Mouse (Mus musculus): ENCODE data around the gene Tmem116. TPM values are rescaled to one million over a fixed set of nuclear protein-coding genes. Genes with fewer than 3 reads are reported as not detected.

Tmem116 gene
- polyA plus RNA-seq, 1 experiment from 2014 or later = 4.5 TPM

DNA sequence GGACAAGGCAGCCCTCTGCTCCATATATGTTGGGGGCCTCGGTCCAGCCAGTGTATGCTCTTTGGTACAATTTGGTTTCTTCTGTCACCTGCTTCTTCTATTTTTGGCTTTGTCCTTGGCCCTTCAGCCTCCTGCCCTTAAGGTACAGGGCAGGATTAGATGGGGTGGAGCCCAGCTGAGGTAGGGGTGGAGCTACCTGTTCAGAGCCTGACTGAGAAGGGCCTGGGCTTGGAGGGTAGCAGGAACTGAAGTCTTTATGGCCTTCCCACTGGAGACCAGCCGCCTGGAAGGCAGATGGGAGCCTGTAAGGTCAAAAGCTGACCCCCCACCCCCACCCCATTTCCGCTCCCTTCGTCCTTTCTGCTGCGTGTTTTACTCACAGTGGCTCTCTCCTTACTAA, 11.3 kb downstream of the Tmem116 start:
- Histone ChIP-seq H3K27ac (replicated peaks) (no peak overlapping the region), H3K9ac (ENCODE audit: low read length) (no peak overlapping the region), H3K9me3 (ENCODE audit: control insufficient read depth, low read length) (no peaks in the 10 kb centered on the region), H3K4me2 (replicated peaks; ENCODE audit: low read depth) (no peak overlapping the region), H3K4me1 (replicated peaks; ENCODE audit: control insufficient read depth, insufficient read depth) (no peaks in the 10 kb centered on the region), H3K27me3 (ENCODE audit: control insufficient read depth, insufficient read depth, low read length) (no peaks in the 10 kb centered on the region), H3K4me3 (ENCODE audit: low read depth, low read length) (no peak overlapping the region), H3K36me3 (ENCODE audit: control insufficient read depth, insufficient read depth, low read length) (no peaks in the 10 kb centered on the region)
- TF ChIP-seq EP300 (optimal IDR thresholded peaks at IDR 0.05) (no peak), CTCF (IDR thresholded peaks at IDR 0.05; ENCODE audit: low read depth) (no peak)
- ATAC-seq (ENCODE audit: low FRiP score, low TSS enrichment) (peak; percentile 75), DNase-seq (ENCODE audit: low spot score) (peak; percentile 47)
- WGBS = 61% methylated on average over 5 of the region's 5 CpGs

DNA sequence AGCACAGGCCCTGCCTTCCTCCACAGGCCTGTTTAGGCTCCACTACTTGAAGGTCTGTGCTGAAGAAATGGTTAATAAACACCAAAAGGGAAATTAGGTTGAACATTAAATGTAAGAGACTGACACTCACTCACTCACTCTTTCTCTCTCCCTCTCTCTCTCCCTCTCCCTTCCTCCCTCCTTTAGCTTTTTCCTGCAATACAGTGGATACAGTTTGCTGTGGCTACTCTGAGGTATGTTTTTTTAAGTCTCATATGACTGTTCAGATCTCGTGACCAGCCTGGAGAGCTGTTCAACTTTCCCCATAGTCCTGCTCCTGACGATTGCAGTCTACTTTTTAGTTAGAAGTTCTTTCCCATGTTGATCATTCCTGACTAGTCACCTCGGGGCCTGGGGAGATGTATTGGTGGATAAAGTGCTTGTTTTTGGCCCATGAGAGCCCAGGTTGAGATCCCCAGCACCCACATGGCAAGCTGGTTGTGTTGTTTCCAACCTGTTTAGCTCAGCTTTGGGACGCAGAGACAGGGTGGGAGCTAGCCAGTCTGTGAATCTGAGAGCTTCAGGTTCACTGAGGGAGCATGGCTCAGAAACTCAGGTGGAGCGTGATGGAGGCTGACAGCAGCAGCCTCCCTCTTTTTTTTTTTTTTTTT, 12.0 kb downstream of the Tmem116 start:
- Histone ChIP-seq H3K9me3 (ENCODE audit: control insufficient read depth, low read length) (no peaks in the 10 kb centered on the region), H3K27me3 (ENCODE audit: control insufficient read depth, insufficient read depth, low read length) (no peaks in the 10 kb centered on the region), H3K4me2 (replicated peaks; ENCODE audit: low read depth) (no peak overlapping the region), H3K4me1 (replicated peaks; ENCODE audit: control insufficient read depth, insufficient read depth) (no peaks in the 10 kb centered on the region), H3K27ac (replicated peaks) (0 out of 2 replicates have a peak overlapping the region, but pooled peaks have one; percentile 6), H3K9ac (ENCODE audit: low read length) (no peak overlapping the region), H3K36me3 (ENCODE audit: control insufficient read depth, insufficient read depth, low read length) (no peaks in the 10 kb centered on the region), H3K4me3 (ENCODE audit: low read depth, low read length) (no peak overlapping the region)
- WGBS = 71% methylated on average over 5 of the region's 5 CpGs
- ATAC-seq (ENCODE audit: low FRiP score, low TSS enrichment) (no peak), DNase-seq (ENCODE audit: low spot score) (no peak)
- no peak for TF ChIP-seq CTCF (IDR thresholded peaks at IDR 0.05; ENCODE audit: low read depth)
- no peak for TF ChIP-seq EP300 (optimal IDR thresholded peaks at IDR 0.05)

DNA sequence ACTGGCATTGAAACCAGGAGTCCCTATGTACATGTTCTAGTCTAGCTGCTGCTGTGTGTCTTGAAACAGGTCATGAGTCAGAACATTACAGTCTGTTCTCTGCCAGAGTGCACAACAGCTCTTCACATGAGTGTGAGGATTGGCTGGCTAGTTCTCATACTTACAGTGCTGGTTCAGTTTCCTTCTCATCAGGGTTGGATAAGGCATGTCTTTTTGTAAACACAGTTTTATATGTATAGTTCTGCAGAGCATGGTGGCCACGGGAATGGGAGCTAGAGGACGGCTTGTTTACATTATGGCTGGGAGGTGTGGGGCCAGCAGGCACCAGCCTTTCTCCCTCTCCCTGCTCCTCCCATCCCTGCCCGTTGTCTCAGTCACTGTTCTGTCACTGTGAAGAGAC, 17.9 kb downstream of the Tmem116 start:
- no peak for TF ChIP-seq EP300 (optimal IDR thresholded peaks at IDR 0.05)
- Histone ChIP-seq H3K27ac (replicated peaks) (peak overlapping the region; percentile 46; the same call in 1 of the 2 replicates), H3K36me3 (ENCODE audit: control insufficient read depth, insufficient read depth, low read length) (no peaks in the 10 kb centered on the region), H3K4me2 (replicated peaks; ENCODE audit: low read depth) (no peak overlapping the region), H3K9ac (ENCODE audit: low read length) (no peak overlapping the region), H3K27me3 (ENCODE audit: control insufficient read depth, insufficient read depth, low read length) (no peaks in the 10 kb centered on the region), H3K4me1 (replicated peaks; ENCODE audit: control insufficient read depth, insufficient read depth) (no peaks in the 10 kb centered on the region), H3K4me3 (ENCODE audit: low read depth, low read length) (no peak overlapping the region), H3K9me3 (ENCODE audit: control insufficient read depth, low read length) (no peaks in the 10 kb centered on the region)
- ATAC-seq (ENCODE audit: low FRiP score, low TSS enrichment) (peak; percentile 74), DNase-seq (ENCODE audit: low spot score) (no peak)
- 7% methylated on average over 3 of the region's 3 CpGs for WGBS

DNA sequence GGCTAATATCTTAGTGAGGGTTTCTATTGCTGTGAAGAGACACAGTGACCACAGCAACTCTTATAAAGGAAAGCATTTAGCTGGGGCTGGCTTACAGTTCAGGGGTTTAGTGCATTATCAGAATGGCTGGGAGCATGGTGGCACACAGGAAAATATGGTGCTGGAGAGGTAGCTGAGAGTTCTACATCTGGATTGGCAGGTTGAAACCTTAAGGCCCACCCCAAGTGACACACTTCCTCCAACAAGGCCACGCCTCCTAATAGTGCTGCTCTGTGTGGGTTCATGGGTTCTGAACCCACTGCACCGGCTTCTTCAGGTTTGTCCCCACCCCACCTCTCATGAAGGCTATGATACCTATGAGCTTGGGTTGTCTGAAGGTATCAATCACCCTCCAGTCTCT, 20.7 kb downstream of the Tmem116 start:
- Histone ChIP-seq H3K9me3 (ENCODE audit: control insufficient read depth, low read length) (no peaks in the 10 kb centered on the region), H3K27me3 (ENCODE audit: control insufficient read depth, insufficient read depth, low read length) (no peaks in the 10 kb centered on the region), H3K4me3 (ENCODE audit: low read depth, low read length) (no peak overlapping the region), H3K27ac (replicated peaks) (no peak overlapping the region), H3K36me3 (ENCODE audit: control insufficient read depth, insufficient read depth, low read length) (no peaks in the 10 kb centered on the region), H3K4me2 (replicated peaks; ENCODE audit: low read depth) (no peak overlapping the region), H3K9ac (ENCODE audit: low read length) (no peak overlapping the region), H3K4me1 (replicated peaks; ENCODE audit: control insufficient read depth, insufficient read depth) (no peaks in the 10 kb centered on the region)
- WGBS = 93% methylated on average over 2 of the region's 2 CpGs
- DNase-seq (ENCODE audit: low spot score) (no peak), ATAC-seq (ENCODE audit: low FRiP score, low TSS enrichment) (no peak)
- no peak for TF ChIP-seq EP300 (optimal IDR thresholded peaks at IDR 0.05)
- TF ChIP-seq CTCF (IDR thresholded peaks at IDR 0.05; ENCODE audit: low read depth) = no peak

DNA sequence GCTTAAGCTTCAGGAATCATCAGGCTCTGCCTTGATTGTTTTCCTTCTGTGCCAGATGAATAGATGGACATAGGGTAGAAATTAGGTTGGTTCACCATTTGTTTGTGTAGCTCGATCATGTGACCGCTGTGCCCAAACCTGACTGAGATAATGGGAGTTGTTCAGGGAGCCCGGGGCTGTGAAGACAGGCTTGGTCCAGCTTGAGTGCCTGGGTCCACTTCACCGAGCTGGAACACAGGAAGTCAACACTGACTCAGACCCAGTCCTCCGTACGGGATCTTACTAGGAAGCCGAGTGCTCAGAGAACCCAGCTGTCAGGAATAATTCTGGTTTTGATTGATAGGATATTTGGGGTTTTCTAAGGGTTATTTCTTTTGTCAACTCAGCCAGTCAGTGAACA, 22.9 kb downstream of the Tmem116 start:
- Histone ChIP-seq H3K36me3 (ENCODE audit: control insufficient read depth, insufficient read depth, low read length) (no peaks in the 10 kb centered on the region), H3K9me3 (ENCODE audit: control insufficient read depth, low read length) (no peaks in the 10 kb centered on the region), H3K27ac (replicated peaks) (no peak overlapping the region), H3K9ac (ENCODE audit: low read length) (no peak overlapping the region), H3K27me3 (ENCODE audit: control insufficient read depth, insufficient read depth, low read length) (no peaks in the 10 kb centered on the region), H3K4me3 (ENCODE audit: low read depth, low read length) (no peak overlapping the region), H3K4me2 (replicated peaks; ENCODE audit: low read depth) (no peak overlapping the region), H3K4me1 (replicated peaks; ENCODE audit: control insufficient read depth, insufficient read depth) (no peaks in the 10 kb centered on the region)
- WGBS = 38% methylated on average over 7 of the region's 7 CpGs
- ATAC-seq (ENCODE audit: low FRiP score, low TSS enrichment) (peak; percentile 75), DNase-seq (ENCODE audit: low spot score) (peak; percentile 45)
- TF ChIP-seq EP300 (optimal IDR thresholded peaks at IDR 0.05) (no peak), CTCF (IDR thresholded peaks at IDR 0.05; ENCODE audit: low read depth) (no peak)

DNA sequence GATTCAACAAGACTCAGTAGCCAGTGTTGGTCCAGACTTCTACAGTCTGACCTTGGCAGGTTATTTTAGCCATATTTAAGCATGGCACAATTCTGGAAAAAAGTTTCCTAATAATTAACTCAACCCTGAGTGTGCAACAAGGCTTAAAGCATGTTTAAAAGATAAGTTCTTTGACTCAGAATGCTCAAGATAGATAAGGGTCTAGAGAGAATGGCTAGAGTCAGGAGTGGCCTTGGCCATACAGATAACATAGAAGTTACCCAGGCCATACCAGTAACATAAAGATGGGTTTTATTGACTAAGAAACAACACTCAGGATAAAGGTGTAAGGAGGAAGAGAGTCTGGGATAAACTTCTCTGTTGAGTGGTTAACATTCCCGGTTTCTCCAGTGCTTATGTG, 24.3 kb downstream of the Tmem116 start:
- Histone ChIP-seq H3K27me3 (ENCODE audit: control insufficient read depth, insufficient read depth, low read length) (no peaks in the 10 kb centered on the region), H3K4me2 (replicated peaks; ENCODE audit: low read depth) (no peak overlapping the region), H3K4me3 (ENCODE audit: low read depth, low read length) (no peak overlapping the region), H3K27ac (replicated peaks) (no peak overlapping the region), H3K9me3 (ENCODE audit: control insufficient read depth, low read length) (no peaks in the 10 kb centered on the region), H3K9ac (ENCODE audit: low read length) (no peak overlapping the region), H3K4me1 (replicated peaks; ENCODE audit: control insufficient read depth, insufficient read depth) (no peaks in the 10 kb centered on the region), H3K36me3 (ENCODE audit: control insufficient read depth, insufficient read depth, low read length) (no peaks in the 10 kb centered on the region)
- WGBS = 56% methylated on average over 1 of the region's 1 CpGs
- no peak for DNase-seq (ENCODE audit: low spot score)
- TF ChIP-seq EP300 (optimal IDR thresholded peaks at IDR 0.05) = no peak
- TF ChIP-seq CTCF (IDR thresholded peaks at IDR 0.05; ENCODE audit: low read depth) = no peak
- ATAC-seq (ENCODE audit: low FRiP score, low TSS enrichment) = no peak
